8 mouse cellular contexts compared by ENCODE assay signal in the genomic region with DNA sequence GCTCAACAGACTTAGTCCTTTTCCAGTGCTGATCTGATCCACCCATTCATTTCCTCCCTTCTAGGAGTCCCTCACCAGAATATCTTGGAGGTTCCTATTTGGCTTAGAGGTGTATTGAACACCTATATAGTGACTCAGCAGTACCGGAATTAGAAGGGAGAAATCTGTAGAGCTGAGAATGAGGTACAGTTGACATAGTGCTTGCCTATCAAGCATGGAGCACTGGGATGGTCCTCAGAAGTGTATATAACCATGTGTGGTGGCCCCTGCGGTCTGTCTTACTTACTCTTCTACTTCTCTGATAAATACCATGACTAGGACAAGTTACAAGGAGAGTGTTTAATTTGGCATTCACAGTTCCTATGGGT. TPM values are rescaled to one million over a fixed set of nuclear protein-coding genes. Genes with fewer than 3 reads are reported as not detected.
DNase-seq lines count a peak whose midpoint lies in the region; ATAC-seq and TF ChIP-seq lines count a peak whose summit lies in the region.

No protein-coding gene starts in this region.

- ATAC-seq in lung, postnatal 0 days: peak; percentile 13
- ATAC-seq in limb, embryonic 11.5 days (ENCODE audit: insufficient number of reproducible peaks, low FRiP score, low TSS enrichment, low read depth): 0 out of 2 replicates have a peak, but pooled peaks have one; percentile 7

- H3K4me2 ChIP-seq in lung, postnatal 0 days (replicated peaks; ENCODE audit: low read depth, low read length): peak overlapping the region; percentile 58; the same call in 1 of the 2 replicates
- no peak overlapping the region for H3K4me2 ChIP-seq in limb, embryonic 11.5 days (ENCODE audit: low read depth, severe bottlenecking)

- H3K36me3 ChIP-seq in lung, postnatal 0 days (ENCODE audit: insufficient read depth, low read length): no peaks in the 10 kb centered on the region
- no peaks in the 10 kb centered on the region for H3K36me3 ChIP-seq in limb, embryonic 11.5 days (ENCODE audit: control insufficient read depth, insufficient read depth, low read length)
- no peaks in the 10 kb centered on the region for H3K36me3 ChIP-seq in small intestine, adult 2 months (ENCODE audit: control insufficient read depth, insufficient read depth, low read length)

- H3K4me1 ChIP-seq in lung, postnatal 0 days (ENCODE audit: insufficient read depth, low read depth, low read length): peaks cover 2% of the 10 kb centered on the region; the same call in 1 of the 2 replicates
- no peaks in the 10 kb centered on the region for H3K4me1 ChIP-seq in limb, embryonic 11.5 days (ENCODE audit: control insufficient read depth, insufficient read depth, low read length)
- H3K4me1 ChIP-seq in small intestine, adult 2 months (ENCODE audit: control insufficient read depth, insufficient read depth, insufficient read length, low read length): 0 out of 2 replicates have a peak, but pooled peaks cover 3% of the 10 kb centered on the region

- no peaks in the 10 kb centered on the region for H3K27me3 ChIP-seq in lung, postnatal 0 days (replicated peaks; ENCODE audit: insufficient read depth, low read length)
- H3K27me3 ChIP-seq in limb, embryonic 11.5 days (ENCODE audit: control insufficient read depth, insufficient read depth, low read length): no peaks in the 10 kb centered on the region
- H3K27me3 ChIP-seq in small intestine, adult 2 months (ENCODE audit: control insufficient read depth, insufficient read depth, low read length): no peaks in the 10 kb centered on the region

- no peak for TF ChIP-seq CTCF in gastrocnemius, adult 2 months (IDR thresholded peaks at IDR 0.05)
- no peak for TF ChIP-seq CTCF in lung, postnatal 0 days (IDR thresholded peaks at IDR 0.05)
- TF ChIP-seq CTCF in small intestine, adult 2 months (IDR thresholded peaks at IDR 0.05; ENCODE audit: extremely low read depth, insufficient read length, insufficient replicate concordance, low read depth, low read length): no peak

- peak overlapping the region; percentile 80 for H3K27ac ChIP-seq in gastrocnemius, adult 2 months
- H3K27ac ChIP-seq in lung, postnatal 0 days (ENCODE audit: low read length): no peak overlapping the region; the same call in 1 of the 2 replicates
- H3K27ac ChIP-seq in limb, embryonic 11.5 days (replicated peaks; ENCODE audit: low read depth, low read length): no peak overlapping the region
- H3K27ac ChIP-seq in small intestine, adult 2 months (ENCODE audit: insufficient read depth, low read depth, low read length): peak overlapping the region; percentile 42

- H3K9me3 ChIP-seq in lung, postnatal 0 days (ENCODE audit: low read length): no peaks in the 10 kb centered on the region
- H3K9me3 ChIP-seq in limb, embryonic 11.5 days (ENCODE audit: control insufficient read depth, low read length): no peaks in the 10 kb centered on the region

- no peak for TF ChIP-seq EP300 in lung, postnatal 0 days (IDR thresholded peaks at IDR 0.05)

- DNase-seq in gastrocnemius, adult 2 months: no peak
- no peak for DNase-seq in gastrocnemius, adult 18-20 months (ENCODE audit: low spot score)
- DNase-seq in lung, postnatal 0 days (ENCODE audit: low spot score): peak; percentile 5
- no peak for DNase-seq in lung, postnatal 36 days
- DNase-seq in limb, embryonic 11.5 days (ENCODE audit: low spot score): no peak
- no peak for DNase-seq in adrenal gland, adult 2 months
- no peak for DNase-seq in urinary bladder, adult 2 months (ENCODE audit: low spot score)

- no peak overlapping the region for H3K9ac ChIP-seq in lung, postnatal 0 days (replicated peaks; ENCODE audit: low read depth)
- no peak overlapping the region for H3K9ac ChIP-seq in limb, embryonic 11.5 days (ENCODE audit: low read length)

- peak overlapping the region; percentile 76 for H3K4me3 ChIP-seq in gastrocnemius, adult 2 months
- H3K4me3 ChIP-seq in lung, postnatal 0 days (ENCODE audit: low read depth, low read length): 0 out of 2 replicates have a peak overlapping the region, but pooled peaks have one; percentile 5
- H3K4me3 ChIP-seq in limb, embryonic 11.5 days (ENCODE audit: low read depth, low read length): no peak overlapping the region; the same call in 1 of the 2 replicates
- no peak overlapping the region for H3K4me3 ChIP-seq in small intestine, adult 2 months (ENCODE audit: low read depth, low read length)

- intact Hi-C loops in gastrocnemius, adult 2 months (cut with DNase I): no loop called here

- TF ChIP-seq POLR2A in small intestine, adult 2 months (IDR thresholded peaks at IDR 0.05; ENCODE audit: low read depth, low read length): no peak

- WGBS in lung, postnatal 0 days: 55% methylated on average over 2 of the region's 2 CpGs
- WGBS in limb, embryonic 11.5 days: 70% methylated on average over 2 of the region's 2 CpGs
- 50% methylated on average over 2 of the region's 2 CpGs for WGBS in small intestine, adult 2 months

RNA-seq across cellular contexts. Expression of a gene that starts 0.4 kb away (rescaled TPM):
- total RNA-seq in gastrocnemius, adult 2 months (2021): 1 to 10 TPM; 2.1 to 2.5 TPM
- 1 to 10 TPM; 2.4 to 2.8 TPM for total RNA-seq in gastrocnemius, adult 18-20 months (2021)
- 3.1 and 3.6 TPM in 2 replicates for polyA plus RNA-seq in lung, postnatal 0 days (2015; fragmentation: Nextera tagmentation; extraction: Ambion mirVana)
- polyA plus RNA-seq in limb, embryonic 11.5 days (2014; fragmentation: Nextera tagmentation; extraction: Ambion mirVana): 1.3 and 1.8 TPM in 2 replicates
- 0.77 and 2.2 TPM in 2 replicates for polyA plus RNA-seq in small intestine, adult 2 months (2012; rRNA removed)
- total RNA-seq in adrenal gland, adult 2 months (2021): 1 to 10 TPM; 9.2 to 9.8 TPM
- polyA plus RNA-seq in adrenal gland, adult 2 months (2012; rRNA removed): 2.0 and 2.2 TPM in 2 replicates
- polyA plus RNA-seq in urinary bladder, adult 2 months (2012; rRNA removed): 11.9 and 14.2 TPM in 2 replicates

RNA-seq across cellular contexts. Expression of a gene that starts 16.1 kb away (rescaled TPM):
- total RNA-seq in gastrocnemius, adult 2 months (2021): not detected
- total RNA-seq in gastrocnemius, adult 18-20 months (2021): not detected
- 0.52 and 0.75 TPM in 2 replicates for polyA plus RNA-seq in lung, postnatal 0 days (2015; fragmentation: Nextera tagmentation; extraction: Ambion mirVana)
- not detected in 2 replicates for polyA plus RNA-seq in limb, embryonic 11.5 days (2014; fragmentation: Nextera tagmentation; extraction: Ambion mirVana)
- 0.09 TPM in 1 of 2 replicates, not detected in the other for polyA plus RNA-seq in small intestine, adult 2 months (2012; rRNA removed)
- total RNA-seq in adrenal gland, adult 2 months (2021): under 1 TPM; 0.09 to 0.17 TPM
- polyA plus RNA-seq in adrenal gland, adult 2 months (2012; rRNA removed): not detected in 2 replicates
- polyA plus RNA-seq in urinary bladder, adult 2 months (2012; rRNA removed): 0.29 and 0.32 TPM in 2 replicates

RNA-seq across cellular contexts. Expression of a gene that starts 24.3 kb away (rescaled TPM):
- total RNA-seq in gastrocnemius, adult 2 months (2021): not detected
- total RNA-seq in gastrocnemius, adult 18-20 months (2021): not detected
- polyA plus RNA-seq in lung, postnatal 0 days (2015; fragmentation: Nextera tagmentation; extraction: Ambion mirVana): 0.07 TPM in 1 of 2 replicates, not detected in the other
- polyA plus RNA-seq in limb, embryonic 11.5 days (2014; fragmentation: Nextera tagmentation; extraction: Ambion mirVana): not detected in 2 replicates
- polyA plus RNA-seq in small intestine, adult 2 months (2012; rRNA removed): 0.10 TPM in 1 of 2 replicates, not detected in the other
- total RNA-seq in adrenal gland, adult 2 months (2021): under 1 TPM; 0.38 to 0.46 TPM
- polyA plus RNA-seq in adrenal gland, adult 2 months (2012; rRNA removed): 0.54 and 1.7 TPM in 2 replicates
- 0.37 and 0.48 TPM in 2 replicates for polyA plus RNA-seq in urinary bladder, adult 2 months (2012; rRNA removed)

RNA-seq across cellular contexts. Expression of a gene that starts 38.3 kb away (rescaled TPM):
- total RNA-seq in gastrocnemius, adult 2 months (2021): 1 to 10 TPM; 2.2 to 3.4 TPM
- total RNA-seq in gastrocnemius, adult 18-20 months (2021): 1 to 10 TPM; 3.4 to 3.6 TPM
- polyA plus RNA-seq in lung, postnatal 0 days (2015; fragmentation: Nextera tagmentation; extraction: Ambion mirVana): 10.8 and 11.7 TPM in 2 replicates
- 3.8 and 3.9 TPM in 2 replicates for polyA plus RNA-seq in limb, embryonic 11.5 days (2014; fragmentation: Nextera tagmentation; extraction: Ambion mirVana)
- polyA plus RNA-seq in small intestine, adult 2 months (2012; rRNA removed): 2.8 and 5.9 TPM in 2 replicates
- total RNA-seq in adrenal gland, adult 2 months (2021): 10 to 100 TPM in 1 of 2 experiments, 1 to 10 TPM in 1; 9.1 to 12.5 TPM
- polyA plus RNA-seq in adrenal gland, adult 2 months (2012; rRNA removed): 1.4 and 1.7 TPM in 2 replicates
- 20.1 and 25.7 TPM in 2 replicates for polyA plus RNA-seq in urinary bladder, adult 2 months (2012; rRNA removed)

RNA-seq across cellular contexts. Expression of a gene that starts 47.1 kb away (rescaled TPM):
- total RNA-seq in gastrocnemius, adult 2 months (2021): under 1 TPM in 1 of 2 experiments, not detected in 1; 0.25 TPM
- total RNA-seq in gastrocnemius, adult 18-20 months (2021): not detected
- polyA plus RNA-seq in lung, postnatal 0 days (2015; fragmentation: Nextera tagmentation; extraction: Ambion mirVana): 0.06 and 0.13 TPM in 2 replicates
- not detected in 2 replicates for polyA plus RNA-seq in limb, embryonic 11.5 days (2014; fragmentation: Nextera tagmentation; extraction: Ambion mirVana)
- polyA plus RNA-seq in small intestine, adult 2 months (2012; rRNA removed): not detected in 2 replicates
- not detected for total RNA-seq in adrenal gland, adult 2 months (2021)
- polyA plus RNA-seq in adrenal gland, adult 2 months (2012; rRNA removed): not detected in 2 replicates
- 0.29 and 0.34 TPM in 2 replicates for polyA plus RNA-seq in urinary bladder, adult 2 months (2012; rRNA removed)

Comparison
In these comparisons a context has a peak if more than half of its experiments do, and no peak if none do; other contexts are left out.
1. H3K27ac ChIP-seq: peak in gastrocnemius, adult 2 months (single experiment) and small intestine, adult 2 months (single experiment); none in lung, postnatal 0 days (single experiment) and limb, embryonic 11.5 days (single experiment).
2. H3K4me3 ChIP-seq: peak in gastrocnemius, adult 2 months (single experiment) and lung, postnatal 0 days (single experiment); none in limb, embryonic 11.5 days (single experiment) and small intestine, adult 2 months (single experiment).